Mouse (Mus musculus) thymus, adult 2 months (tissue): Measurements from ENCODE around the gene Sympk.
A peak's percentile ranks its signal among the peaks of the same experiment; 100 is the strongest.

Source experiments
- CTCF ChIP-seq: fragments of 200-500 bp; IDR thresholded peaks from 2 replicates; pipeline ENCODE4 v1.5.1; 2012; ENCODE audit warnings: mild to moderate bottlenecking, control low read depth, low read length, moderate library complexity, borderline replicate concordance; ENCODE audit not compliant: control insufficient read depth, poor library complexity, insufficient read depth; ENCODE audit errors: extremely low read depth
- POLR2A ChIP-seq: fragments of 200-500 bp; IDR thresholded peaks from 2 replicates; pipeline ENCODE4 v1.6.1; 2012; ENCODE audit warnings: mild to moderate bottlenecking, low read length, control low read depth, moderate library complexity; ENCODE audit not compliant: control insufficient read depth, poor library complexity, insufficient read depth; ENCODE audit errors: extremely low read depth

DNA sequence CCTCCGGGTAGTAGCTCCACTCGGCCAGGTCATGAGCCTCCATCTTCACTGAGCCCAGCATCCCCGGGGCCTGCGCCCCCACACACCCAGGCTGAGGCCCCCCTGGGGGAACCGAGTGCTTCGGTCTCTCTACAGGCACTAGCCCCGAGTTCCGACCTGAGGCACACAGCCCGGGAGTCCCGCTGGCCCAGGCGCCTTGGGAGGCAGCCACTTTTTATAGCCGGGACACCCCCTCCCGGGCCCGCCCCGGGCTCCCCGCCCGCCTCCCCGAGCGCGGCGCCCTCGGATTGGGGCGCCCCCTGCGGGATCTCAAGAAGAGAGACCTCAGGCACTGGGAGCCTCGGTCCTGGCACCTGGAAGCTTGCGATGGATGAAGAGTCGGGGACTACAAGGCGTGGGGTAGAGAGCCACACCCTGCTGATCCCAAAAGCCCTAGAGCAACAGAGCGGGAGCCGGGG is 791 bp upstream of the Sympk start, which contains the start of gene Foxa3:
- TF ChIP-seq CTCF, result 0 out of 2 replicates have a peak, but pooled peaks have one; percentile 44
- no peak for TF ChIP-seq POLR2A
